26 mouse cellular contexts compared by ENCODE assay signal in the genomic region with DNA sequence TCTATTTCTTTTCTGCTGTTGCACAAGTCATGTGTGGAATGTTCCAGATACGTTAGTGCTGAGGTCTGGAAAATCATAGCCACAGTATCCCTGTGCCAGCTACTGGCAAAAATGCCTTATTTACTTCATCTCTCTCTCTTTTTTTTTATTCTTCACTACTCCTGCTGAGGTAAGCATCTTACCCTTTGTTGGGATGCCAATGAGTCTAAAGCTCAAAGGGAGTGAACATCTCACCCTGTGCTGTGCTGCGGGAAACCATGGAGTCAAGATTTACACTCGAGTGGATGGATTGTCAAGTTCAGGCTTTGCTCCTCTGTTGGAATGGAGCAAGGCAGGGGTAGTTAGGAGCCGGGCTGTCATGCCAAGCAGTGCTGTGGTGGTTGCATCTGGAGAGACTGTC.
A peak's percentile ranks its signal among the peaks of the same experiment; 100 is the strongest.
DNase-seq lines count a peak whose midpoint lies in the region; ATAC-seq lines count a peak whose summit lies in the region.
"Had no signal": no experiment of that assay in that cellular context is flagged by ENCODE, and none has a peak within 500 bp of the region (broad histone marks: within the 10 kb centered on the region; RNA-seq: fewer than 3 reads in every experiment).

No protein-coding gene starts in this region.

- H3K4me2 ChIP-seq in kidney, embryonic 14.5 days (replicated peaks; ENCODE audit: low read depth, low read length) = no peak overlapping the region
- H3K4me2 ChIP-seq in kidney, embryonic 15.5 days = no peak overlapping the region
- H3K4me2 ChIP-seq: forebrain, embryonic 13.5 days; heart, embryonic 13.5 days; hindbrain, embryonic 14.5 days had no signal

- no peaks in the 10 kb centered on the region for H3K27me3 ChIP-seq in kidney, embryonic 14.5 days (ENCODE audit: control insufficient read depth, insufficient read depth, low read length)
- no peaks in the 10 kb centered on the region for H3K27me3 ChIP-seq in kidney, embryonic 15.5 days
- H3K27me3 ChIP-seq: CH12.LX; forebrain, embryonic 13.5 days; heart, embryonic 13.5 days had no signal

- WGBS in kidney, embryonic 14.5 days = 85% methylated on average over 4 of the region's 4 CpGs
- WGBS in kidney, embryonic 15.5 days = 84% methylated on average over 4 of the region's 4 CpGs

- no peak for ATAC-seq in kidney, embryonic 14.5 days (ENCODE audit: low FRiP score, low TSS enrichment)
- ATAC-seq in kidney, embryonic 15.5 days (replicated peaks; ENCODE audit: low FRiP score) = no peak
- ATAC-seq: forebrain, embryonic 13.5 days; forebrain, embryonic 16.5 days; Patski had no signal

- H3K9me3 ChIP-seq in kidney, embryonic 14.5 days (ENCODE audit: control insufficient read depth, low read length) = no peaks in the 10 kb centered on the region
- H3K9me3 ChIP-seq in kidney, embryonic 15.5 days (replicated peaks) = no peaks in the 10 kb centered on the region
- H3K9me3 ChIP-seq: forebrain, embryonic 10.5 days; forebrain, embryonic 13.5 days; heart, embryonic 10.5 days; heart, embryonic 13.5 days had no signal

- DNase-seq in kidney, adult 18-20 months = peak; percentile 13
- peak; percentile 60 for DNase-seq in kidney, adult 9 months
- peak; percentile 14 to 36 for DNase-seq in kidney, postnatal 25 days
- DNase-seq in spleen, postnatal 10 days (ENCODE audit: low spot score in 2 of 2) = no peak
- DNase-seq: adrenal gland, postnatal 10 days; adrenal gland, postnatal 36 days; B cell, adult 2 months; cerebellum, adult 18-20 months; cerebellum, adult 9-10 months; cerebellum, postnatal 14 days; gastrocnemius, postnatal 10 days; gastrocnemius, postnatal 36 days; heart, adult 2 months; heart, postnatal 14 days; heart, postnatal 4 days had no signal

- H3K27ac ChIP-seq in kidney, embryonic 14.5 days (ENCODE audit: low read depth, low read length) = no peak overlapping the region
- H3K27ac ChIP-seq in kidney, embryonic 15.5 days = no peak overlapping the region
- H3K27ac ChIP-seq: forebrain, embryonic 10.5 days; forebrain, embryonic 13.5 days; heart, adult 2 months; heart, embryonic 10.5 days; heart, embryonic 13.5 days; hindbrain, embryonic 14.5 days had no signal

- 0 out of 2 replicates have a peak, but pooled peaks cover 3% of the 10 kb centered on the region for H3K4me1 ChIP-seq in kidney, embryonic 14.5 days (ENCODE audit: control insufficient read depth, insufficient read depth, low read length)
- peaks cover 8% of the 10 kb centered on the region; the same call in 1 of the 2 replicates for H3K4me1 ChIP-seq in kidney, embryonic 15.5 days

- no peak overlapping the region for H3K9ac ChIP-seq in kidney, embryonic 14.5 days (ENCODE audit: low read depth, low read length)
- no peak overlapping the region for H3K9ac ChIP-seq in kidney, embryonic 15.5 days
- H3K9ac ChIP-seq: forebrain, embryonic 13.5 days; heart, embryonic 13.5 days; hindbrain, embryonic 14.5 days had no signal

- H3K36me3 ChIP-seq in kidney, embryonic 14.5 days (ENCODE audit: control insufficient read depth, insufficient read depth, low read length) = no peaks in the 10 kb centered on the region
- no peaks in the 10 kb centered on the region for H3K36me3 ChIP-seq in kidney, embryonic 15.5 days
- H3K36me3 ChIP-seq: forebrain, embryonic 10.5 days; G1E; heart, embryonic 10.5 days; heart, embryonic 13.5 days had no signal

- H3K4me3 ChIP-seq in kidney, embryonic 14.5 days (ENCODE audit: low read length) = no peak overlapping the region
- no peak overlapping the region for H3K4me3 ChIP-seq in kidney, embryonic 15.5 days (replicated peaks)
- H3K4me3 ChIP-seq: forebrain, embryonic 10.5 days; forebrain, embryonic 13.5 days; heart, adult 2 months; heart, embryonic 10.5 days; heart, embryonic 13.5 days had no signal

Comparison
In these comparisons a context has a peak if more than half of its experiments do, and no peak if none do; other contexts are left out.
1. DNase-seq: peak in kidney, adult 18-20 months (single experiment), kidney, adult 9 months (single experiment) and kidney, postnatal 25 days (2 of 2); none in spleen, postnatal 10 days (0 of 2).